In genomic region chr17:32809544-32810374, GRCm38 (mm10) we compare ENCODE assay signal across 8 mouse cellular contexts. TPM values are rescaled to one million over a fixed set of nuclear protein-coding genes. Genes with fewer than 3 reads are reported as not detected.
A peak's percentile ranks its signal among the peaks of the same experiment; 100 is the strongest.
DNase-seq lines count a peak whose midpoint lies in the region; ATAC-seq and TF ChIP-seq lines count a peak whose summit lies in the region.

TSS of gene Zfp811 (minus strand) at chr17:32809931.

- peaks cover 4% of the 10 kb centered on the region; the same call in 1 of the 2 replicates for H3K36me3 ChIP-seq in E14TG2a.4 (ENCODE audit: insufficient read depth, low read length)
- no peaks in the 10 kb centered on the region for H3K36me3 ChIP-seq in embryonic facial prominence, embryonic 12.5 days
- no peaks in the 10 kb centered on the region for H3K36me3 ChIP-seq in midbrain, embryonic 16.5 days (ENCODE audit: control insufficient read depth, insufficient read depth, low read length)

- WGBS in embryonic facial prominence, embryonic 12.5 days: under 1% methylated on average over 17 of the region's 17 CpGs
- under 1% methylated on average over 17 of the region's 17 CpGs for WGBS in midbrain, embryonic 16.5 days

- H3K4me3 ChIP-seq in E14TG2a.4 (replicated peaks; ENCODE audit: low read length): peak within 1 kb of the TSS; percentile 87
- H3K4me3 ChIP-seq in embryonic facial prominence, embryonic 12.5 days: peak within 1 kb of the TSS; percentile 56
- peak within 1 kb of the TSS; percentile 51 for H3K4me3 ChIP-seq in left cerebral cortex, adult 2 months
- peak within 1 kb of the TSS; percentile 54 for H3K4me3 ChIP-seq in midbrain, embryonic 16.5 days (ENCODE audit: low read depth, low read length)

- DNase-seq in ZHBTc4 (ENCODE audit: low read depth, low spot score): peak; percentile 94
- peak; percentile 20 to 34 for DNase-seq in heart, postnatal 10 days
- peak; percentile 36 to 59 for DNase-seq in left cerebral cortex, adult 2 months (ENCODE audit: extremely low spot score in 1 of 2, low spot score in 2 of 2)
- no peak for DNase-seq in thymus, postnatal 14 days
- DNase-seq in thymus, postnatal 4 days: no peak

- H3K4me1 ChIP-seq in E14TG2a.4 (replicated peaks; ENCODE audit: low read depth, low read length): peaks cover 35% of the 10 kb centered on the region
- peaks cover 16% of the 10 kb centered on the region; the same call in 1 of the 2 replicates for H3K4me1 ChIP-seq in embryonic facial prominence, embryonic 12.5 days
- peaks cover 28% of the 10 kb centered on the region for H3K4me1 ChIP-seq in midbrain, embryonic 16.5 days (ENCODE audit: control insufficient read depth, insufficient read depth, low read length)

- H3K27ac ChIP-seq in embryonic facial prominence, embryonic 12.5 days: peak within 1 kb of the TSS; percentile 76
- peak within 1 kb of the TSS; percentile 77 for H3K27ac ChIP-seq in left cerebral cortex, adult 2 months
- peak within 1 kb of the TSS; percentile 93 for H3K27ac ChIP-seq in midbrain, embryonic 16.5 days (ENCODE audit: low read length)

- no peak for TF ChIP-seq CTCF in E14TG2a.4 (conservative IDR thresholded peaks at IDR 0.05; ENCODE audit: low read length)
- TF ChIP-seq CTCF in left cerebral cortex, adult 2 months (IDR thresholded peaks at IDR 0.05): no peak; the same call in 1 of the 2 replicates

- H3K9ac ChIP-seq in embryonic facial prominence, embryonic 12.5 days: peak within 1 kb of the TSS; percentile 68
- H3K9ac ChIP-seq in midbrain, embryonic 16.5 days (ENCODE audit: low read depth, low read length): peak within 1 kb of the TSS; percentile 76

- H3K4me2 ChIP-seq in embryonic facial prominence, embryonic 12.5 days (replicated peaks): peak within 1 kb of the TSS; percentile 72
- H3K4me2 ChIP-seq in midbrain, embryonic 16.5 days (ENCODE audit: low read length): peak within 1 kb of the TSS; percentile 61

- no peaks in the 10 kb centered on the region for H3K27me3 ChIP-seq in E14TG2a.4 (ENCODE audit: insufficient read depth, low read length)
- no peaks in the 10 kb centered on the region for H3K27me3 ChIP-seq in embryonic facial prominence, embryonic 12.5 days
- no peaks in the 10 kb centered on the region for H3K27me3 ChIP-seq in midbrain, embryonic 16.5 days (ENCODE audit: control insufficient read depth, insufficient read depth, low read depth, low read length)

- H3K9me3 ChIP-seq in E14TG2a.4 (ENCODE audit: low read length): no peaks in the 10 kb centered on the region
- no peaks in the 10 kb centered on the region for H3K9me3 ChIP-seq in embryonic facial prominence, embryonic 12.5 days
- no peaks in the 10 kb centered on the region for H3K9me3 ChIP-seq in midbrain, embryonic 16.5 days (replicated peaks; ENCODE audit: control insufficient read depth, low read length, poor library complexity, severe bottlenecking)

- ATAC-seq in embryonic facial prominence, embryonic 12.5 days (ENCODE audit: insufficient number of reproducible peaks, insufficient read depth, low FRiP score, low TSS enrichment): peak; percentile 84
- peak; percentile 94 for ATAC-seq in midbrain, embryonic 16.5 days

- intact Hi-C loops in heart, postnatal 10 days (cut with DNase I): no loop called here
- intact Hi-C loops in left cerebral cortex, adult 2 months (cut with DNase I): no loop called here

RNA-seq across cellular contexts. Expression of gene Zfp811, which starts in this region (rescaled TPM):
- 9.6 and 10.3 TPM in 2 replicates for polyA plus RNA-seq in embryonic facial prominence, embryonic 12.5 days (2016; fragmentation: Nextera tagmentation; extraction: Ambion mirVana)
- under 1 TPM; 0.40 to 0.50 TPM for total RNA-seq in heart, postnatal 10 days (2021)
- total RNA-seq in left cerebral cortex, adult 2 months (2021): 1 to 10 TPM; 6.3 to 6.5 TPM
- polyA plus RNA-seq in midbrain, embryonic 16.5 days (2015; fragmentation: Nextera tagmentation; extraction: Ambion mirVana): 59.3 and 60.3 TPM in 2 replicates

Comparison
In these comparisons a context has a peak if more than half of its experiments do, and no peak if none do; other contexts are left out.
1. RNA of gene Zfp811 (total RNA-seq): 6.3 to 6.5 TPM in left cerebral cortex, adult 2 months; 0.40 to 0.50 TPM in heart, postnatal 10 days; every median in the first group is over 4 times any median in the second.
2. Peak in DNase-seq in heart, postnatal 10 days; RNA of the gene not detected or under 1 TPM.
3. DNase-seq: peak in ZHBTc4 (single experiment) and left cerebral cortex, adult 2 months (2 of 2); none in thymus, postnatal 14 days (single experiment) and thymus, postnatal 4 days (single experiment).
4. Peak in every context shown above with its lines, with median percentiles within 50 percentile points of each other: H3K4me3 ChIP-seq and H3K27ac ChIP-seq.